Comparison of ENCODE assay signal across 11 mouse cellular contexts in genomic region chr6:37423386-37423785, GRCm38 (mm10). TPM values are rescaled to one million over a fixed set of nuclear protein-coding genes. Genes with fewer than 3 reads are reported as not detected.
A peak's percentile ranks its signal among the peaks of the same experiment; 100 is the strongest.
DNase-seq lines count a peak whose midpoint lies in the region; ATAC-seq lines count a peak whose summit lies in the region.
"Had no signal": no experiment of that assay in that cellular context is flagged by ENCODE, and none has a peak within 500 bp of the region (broad histone marks: within the 10 kb centered on the region; RNA-seq: fewer than 3 reads in every experiment).

No protein-coding gene starts in this region.

- no peaks in the 10 kb centered on the region for H3K27me3 ChIP-seq in heart, embryonic 14.5 days (ENCODE audit: control insufficient read depth, insufficient read depth, low read length)
- no peaks in the 10 kb centered on the region for H3K27me3 ChIP-seq in embryonic facial prominence, embryonic 15.5 days
- no peaks in the 10 kb centered on the region for H3K27me3 ChIP-seq in limb, embryonic 13.5 days
- H3K27me3 ChIP-seq: midbrain, embryonic 12.5 days had no signal

- peak overlapping the region; percentile 84 to 90 for H3K27ac ChIP-seq in heart, embryonic 14.5 days (replicated peaks in 1 of 2; ENCODE audit: control insufficient read depth in 1 of 2, insufficient read depth in 1 of 2, low read depth in 2 of 2, low read length in 2 of 2)
- H3K27ac ChIP-seq in embryonic facial prominence, embryonic 15.5 days (replicated peaks) = peak overlapping the region; percentile 87
- H3K27ac ChIP-seq in limb, embryonic 13.5 days = peak overlapping the region; percentile 88
- H3K27ac ChIP-seq: midbrain, embryonic 12.5 days had no signal

- H3K36me3 ChIP-seq in heart, embryonic 14.5 days (ENCODE audit: control insufficient read depth, insufficient read depth, low read length) = peaks cover 45% of the 10 kb centered on the region
- no peaks in the 10 kb centered on the region for H3K36me3 ChIP-seq in embryonic facial prominence, embryonic 15.5 days
- H3K36me3 ChIP-seq in limb, embryonic 13.5 days = peaks cover 41% of the 10 kb centered on the region
- H3K36me3 ChIP-seq: forebrain, embryonic 10.5 days; midbrain, embryonic 12.5 days had no signal

- H3K9me3 ChIP-seq in heart, embryonic 14.5 days (ENCODE audit: control insufficient read depth, low read length) = no peaks in the 10 kb centered on the region
- H3K9me3 ChIP-seq in embryonic facial prominence, embryonic 15.5 days (replicated peaks) = no peaks in the 10 kb centered on the region
- H3K9me3 ChIP-seq in limb, embryonic 13.5 days = no peaks in the 10 kb centered on the region
- H3K9me3 ChIP-seq: forebrain, embryonic 10.5 days; midbrain, embryonic 12.5 days had no signal

- 32% methylated on average over 1 of the region's 1 CpGs for WGBS in heart, embryonic 14.5 days
- WGBS in embryonic facial prominence, embryonic 15.5 days = 68% methylated on average over 1 of the region's 1 CpGs
- WGBS in limb, embryonic 13.5 days = 52% methylated on average over 1 of the region's 1 CpGs

- intact Hi-C loops in heart, postnatal 14 days (cut with DNase I) = no loop called here

- no peak overlapping the region for H3K4me3 ChIP-seq in heart, embryonic 14.5 days (ENCODE audit: control insufficient read depth in 1 of 2, insufficient read depth in 1 of 2, low read depth in 1 of 2, low read length in 2 of 2)
- no peak overlapping the region for H3K4me3 ChIP-seq in embryonic facial prominence, embryonic 15.5 days (replicated peaks)
- H3K4me3 ChIP-seq in limb, embryonic 13.5 days = no peak overlapping the region
- H3K4me3 ChIP-seq: forebrain, embryonic 10.5 days; midbrain, embryonic 12.5 days had no signal

- no peak for ATAC-seq in heart, embryonic 14.5 days (ENCODE audit: insufficient number of reproducible peaks, insufficient read depth, low FRiP score, low read depth)
- ATAC-seq in embryonic facial prominence, embryonic 15.5 days (ENCODE audit: insufficient number of reproducible peaks, low FRiP score, low TSS enrichment, low read depth) = no peak
- ATAC-seq in limb, embryonic 13.5 days (ENCODE audit: low FRiP score, low read depth) = no peak

- peak overlapping the region; percentile 36 for H3K4me2 ChIP-seq in heart, embryonic 14.5 days (ENCODE audit: low read length)
- no peak overlapping the region for H3K4me2 ChIP-seq in embryonic facial prominence, embryonic 15.5 days (replicated peaks)
- no peak overlapping the region; the same call in 1 of the 2 replicates for H3K4me2 ChIP-seq in limb, embryonic 13.5 days (replicated peaks)
- H3K4me2 ChIP-seq: midbrain, embryonic 12.5 days had no signal

- H3K9ac ChIP-seq in heart, embryonic 14.5 days (ENCODE audit: low read length) = peak overlapping the region; percentile 25
- H3K9ac ChIP-seq in embryonic facial prominence, embryonic 15.5 days = no peak overlapping the region
- no peak overlapping the region for H3K9ac ChIP-seq in limb, embryonic 13.5 days
- H3K9ac ChIP-seq: midbrain, embryonic 12.5 days had no signal

- no peak for DNase-seq in heart, postnatal 14 days
- DNase-seq in lung, postnatal 14 days = peak; percentile 53
- DNase-seq in cerebellum, postnatal 14 days = no peak
- no peak for DNase-seq in frontal cortex, postnatal 10 days (ENCODE audit: low spot score in 2 of 2)
- DNase-seq: cerebellum, adult 9-10 months; kidney, postnatal 25 days had no signal

- peaks cover 75 to 99% of the 10 kb centered on the region in 2 experiments for H3K4me1 ChIP-seq in heart, embryonic 14.5 days (ENCODE audit: control insufficient read depth in 2 of 2, insufficient read depth in 2 of 2, low read length in 2 of 2)
- H3K4me1 ChIP-seq in embryonic facial prominence, embryonic 15.5 days = peaks cover 68% of the 10 kb centered on the region
- H3K4me1 ChIP-seq in limb, embryonic 13.5 days = peaks cover 87% of the 10 kb centered on the region
- H3K4me1 ChIP-seq: midbrain, embryonic 12.5 days had no signal

RNA-seq across cellular contexts. Expression of gene Creb3l2, which starts 18.6 kb away (rescaled TPM):
- polyA plus RNA-seq in heart, embryonic 14.5 days (2014; fragmentation: Nextera tagmentation; extraction: Ambion mirVana) = 36.8 and 39.9 TPM in 2 replicates
- 10 to 100 TPM; 27.4 to 29.5 TPM for total RNA-seq in heart, postnatal 14 days (2021)
- polyA plus RNA-seq in embryonic facial prominence, embryonic 15.5 days (2015; fragmentation: Nextera tagmentation; extraction: Ambion mirVana) = 27.3 and 28.1 TPM in 2 replicates
- 36.4 and 44.6 TPM in 2 replicates for polyA plus RNA-seq in limb, embryonic 13.5 days (2015; fragmentation: Nextera tagmentation; extraction: Ambion mirVana)
